Comparison of ENCODE assay signal across 11 mouse cellular contexts in the genomic region with DNA sequence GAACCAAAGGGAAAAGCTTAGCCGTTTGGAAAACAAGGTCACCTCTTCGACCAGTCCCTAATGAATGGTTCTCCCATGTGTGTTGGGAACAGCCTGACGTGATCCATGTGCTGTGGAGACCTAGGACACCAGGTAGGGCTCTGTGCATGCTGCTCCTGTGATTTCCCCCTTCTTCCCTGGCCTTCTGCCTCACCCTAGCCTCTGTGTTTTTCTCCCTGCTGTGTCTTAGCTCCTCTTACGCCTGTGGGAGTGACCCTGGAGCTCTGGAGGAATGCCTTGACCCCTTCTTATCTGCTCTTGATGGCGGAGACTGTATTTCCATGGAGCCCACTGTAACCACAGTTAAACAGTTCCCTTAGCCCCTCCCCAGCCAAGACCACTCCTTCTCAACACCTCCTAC. TPM values are rescaled to one million over a fixed set of nuclear protein-coding genes. Genes with fewer than 3 reads are reported as not detected.
DNase-seq lines count a peak whose midpoint lies in the region; ATAC-seq and TF ChIP-seq lines count a peak whose summit lies in the region.
"Had no signal": no experiment of that assay in that cellular context is flagged by ENCODE, and none has a peak within 500 bp of the region (broad histone marks: within the 10 kb centered on the region; RNA-seq: fewer than 3 reads in every experiment).

No protein-coding gene starts in this region.

- no peak overlapping the region for H3K27ac ChIP-seq in heart, embryonic 16.5 days (ENCODE audit: low read length)
- no peak overlapping the region for H3K27ac ChIP-seq in lung, embryonic 16.5 days (ENCODE audit: low read length)
- H3K27ac ChIP-seq in hindbrain, embryonic 12.5 days, result no peak overlapping the region
- no peak overlapping the region for H3K27ac ChIP-seq in hindbrain, postnatal 0 days
- H3K27ac ChIP-seq: limb, embryonic 12.5 days had no signal

- H3K9ac ChIP-seq in heart, embryonic 16.5 days (ENCODE audit: low read length), result no peak overlapping the region
- H3K9ac ChIP-seq in lung, embryonic 16.5 days (ENCODE audit: low read length), result no peak overlapping the region
- no peak overlapping the region for H3K9ac ChIP-seq in hindbrain, embryonic 12.5 days
- no peak overlapping the region for H3K9ac ChIP-seq in hindbrain, postnatal 0 days (replicated peaks; ENCODE audit: low read length)
- H3K9ac ChIP-seq: limb, embryonic 12.5 days had no signal

- peaks cover 6% of the 10 kb centered on the region; the same call in 1 of the 2 replicates for H3K4me1 ChIP-seq in heart, embryonic 16.5 days (ENCODE audit: control insufficient read depth, insufficient read depth, low read length)
- peaks cover 4% of the 10 kb centered on the region for H3K4me1 ChIP-seq in lung, embryonic 16.5 days (replicated peaks; ENCODE audit: control insufficient read depth, insufficient read depth, low read length)
- no peaks in the 10 kb centered on the region for H3K4me1 ChIP-seq in hindbrain, embryonic 12.5 days
- no peaks in the 10 kb centered on the region for H3K4me1 ChIP-seq in hindbrain, postnatal 0 days (ENCODE audit: insufficient read depth, low read length)
- H3K4me1 ChIP-seq: limb, embryonic 12.5 days had no signal

- WGBS in heart, embryonic 16.5 days, result 40% methylated on average over 5 of the region's 5 CpGs
- 37% methylated on average over 5 of the region's 5 CpGs for WGBS in lung, embryonic 16.5 days
- WGBS in hindbrain, embryonic 12.5 days, result 81% methylated on average over 5 of the region's 5 CpGs
- WGBS in hindbrain, postnatal 0 days, result 72% methylated on average over 5 of the region's 5 CpGs

- H3K4me3 ChIP-seq in heart, embryonic 16.5 days (ENCODE audit: low read length), result no peak overlapping the region
- H3K4me3 ChIP-seq in lung, embryonic 16.5 days (ENCODE audit: low read length), result no peak overlapping the region
- H3K4me3 ChIP-seq in hindbrain, embryonic 12.5 days, result no peak overlapping the region
- H3K4me3 ChIP-seq in hindbrain, postnatal 0 days (ENCODE audit: low read length), result no peak overlapping the region
- H3K4me3 ChIP-seq: limb, embryonic 12.5 days had no signal

- no peak for DNase-seq in heart, adult 8-10 months (ENCODE audit: low spot score)
- DNase-seq in lung, postnatal 10 days, result no peak
- DNase-seq in hindbrain, postnatal 0 days (ENCODE audit: low spot score), result no peak
- DNase-seq in layer of hippocampus, postnatal 14 days (ENCODE audit: low spot score in 2 of 2), result no peak
- DNase-seq: right cerebral cortex, postnatal 25 days; thymus, adult 18-20 months had no signal

- H3K4me2 ChIP-seq in heart, embryonic 16.5 days (ENCODE audit: low read depth, low read length), result peak overlapping the region; percentile 28; the same call in 1 of the 2 replicates
- H3K4me2 ChIP-seq in lung, embryonic 16.5 days (ENCODE audit: low read depth, low read length), result peak overlapping the region; percentile 27; the same call in 1 of the 2 replicates
- no peak overlapping the region for H3K4me2 ChIP-seq in hindbrain, embryonic 12.5 days (replicated peaks)
- no peak overlapping the region for H3K4me2 ChIP-seq in hindbrain, postnatal 0 days (ENCODE audit: low read depth, low read length)
- H3K4me2 ChIP-seq: limb, embryonic 12.5 days had no signal

- H3K36me3 ChIP-seq in heart, embryonic 16.5 days (ENCODE audit: control insufficient read depth, insufficient read depth), result no peaks in the 10 kb centered on the region
- H3K36me3 ChIP-seq in lung, embryonic 16.5 days (ENCODE audit: control insufficient read depth, insufficient read depth, low read length), result no peaks in the 10 kb centered on the region
- no peaks in the 10 kb centered on the region for H3K36me3 ChIP-seq in hindbrain, embryonic 12.5 days
- H3K36me3 ChIP-seq in hindbrain, postnatal 0 days (ENCODE audit: insufficient read depth, low read length), result no peaks in the 10 kb centered on the region
- H3K36me3 ChIP-seq: limb, embryonic 12.5 days had no signal

- peak; percentile 45; the same call in 1 of the 2 replicates for ATAC-seq in heart, embryonic 16.5 days (replicated peaks; ENCODE audit: extremely low read depth, insufficient read depth, low FRiP score)
- peak; percentile 45 for ATAC-seq in lung, embryonic 16.5 days (ENCODE audit: low read depth)
- peak; percentile 40; the same call in 1 of the 2 replicates for ATAC-seq in hindbrain, embryonic 12.5 days (ENCODE audit: low FRiP score)
- 0 out of 2 replicates have a peak, but pooled peaks have one; percentile 24 for ATAC-seq in hindbrain, postnatal 0 days
- ATAC-seq in erythroid progenitor cell, adult 5-6 weeks (replicated peaks; ENCODE audit: low FRiP score, poor library complexity, severe bottlenecking), result no peak

- TF ChIP-seq CTCF in hindbrain, postnatal 0 days (IDR thresholded peaks at IDR 0.05; ENCODE audit: low read depth), result no peak

- H3K9me3 ChIP-seq in heart, embryonic 16.5 days (replicated peaks; ENCODE audit: control insufficient read depth, low read length), result no peaks in the 10 kb centered on the region
- no peaks in the 10 kb centered on the region for H3K9me3 ChIP-seq in lung, embryonic 16.5 days (ENCODE audit: control insufficient read depth, low read length)
- no peaks in the 10 kb centered on the region for H3K9me3 ChIP-seq in hindbrain, embryonic 12.5 days (replicated peaks)
- H3K9me3 ChIP-seq in hindbrain, postnatal 0 days (ENCODE audit: low read length), result no peaks in the 10 kb centered on the region
- H3K9me3 ChIP-seq: limb, embryonic 12.5 days had no signal

- H3K27me3 ChIP-seq in heart, embryonic 16.5 days (ENCODE audit: control insufficient read depth, insufficient read depth, low read length), result peaks cover 4% of the 10 kb centered on the region; the same call in 1 of the 2 replicates
- H3K27me3 ChIP-seq in lung, embryonic 16.5 days (ENCODE audit: control insufficient read depth, insufficient read depth, low read depth, low read length), result no peaks in the 10 kb centered on the region
- H3K27me3 ChIP-seq in hindbrain, embryonic 12.5 days, result no peaks in the 10 kb centered on the region
- no peaks in the 10 kb centered on the region for H3K27me3 ChIP-seq in hindbrain, postnatal 0 days (ENCODE audit: insufficient read depth, low read length)
- H3K27me3 ChIP-seq: limb, embryonic 12.5 days had no signal

RNA-seq across cellular contexts. Expression of gene Col4a4, which starts 31.8 kb away (rescaled TPM):
- polyA plus RNA-seq in heart, embryonic 16.5 days (2015; fragmentation: Nextera tagmentation; extraction: Ambion mirVana), result 0.67 and 1.4 TPM in 2 replicates
- 1 to 10 TPM; 2.5 to 4.7 (median 4.3) TPM for total RNA-seq in heart, adult 8-10 months (2022)
- polyA plus RNA-seq in lung, embryonic 16.5 days (2015; fragmentation: Nextera tagmentation; extraction: Ambion mirVana), result 11.9 and 13.1 TPM in 2 replicates
- 0.25 and 0.26 TPM in 2 replicates for polyA plus RNA-seq in hindbrain, embryonic 12.5 days (2016; fragmentation: Nextera tagmentation; extraction: Ambion mirVana)
- 0.42 and 0.61 TPM in 2 replicates for total RNA-seq in hindbrain, postnatal 0 days (2014; rRNA removed)
- 0.40 and 0.61 TPM in 2 replicates for polyA plus RNA-seq in hindbrain, postnatal 0 days (2015; fragmentation: Nextera tagmentation; extraction: Ambion mirVana)
- 1 to 10 TPM in 1 of 2 experiments, under 1 TPM in 1; 0.74 to 1.5 TPM for total RNA-seq in layer of hippocampus, postnatal 14 days (2021)
- total RNA-seq in erythroid progenitor cell, adult 5-6 weeks (2015; ENCODE audit: low replicate concordance), result not detected in 2 replicates
- total RNA-seq in erythroid progenitor cell, adult 5-6 weeks (2017; ENCODE audit: low replicate concordance), result not detected in 2 replicates

RNA-seq across cellular contexts. Expression of gene Col4a3, which starts 31.8 kb away (rescaled TPM):
- 0.59 and 0.95 TPM in 2 replicates for polyA plus RNA-seq in heart, embryonic 16.5 days (2015; fragmentation: Nextera tagmentation; extraction: Ambion mirVana)
- total RNA-seq in heart, adult 8-10 months (2022), result 1 to 10 TPM in 2 of 4 experiments, under 1 TPM in 2; 0.73 to 1.5 (median 1.00) TPM
- 7.0 and 7.1 TPM in 2 replicates for polyA plus RNA-seq in lung, embryonic 16.5 days (2015; fragmentation: Nextera tagmentation; extraction: Ambion mirVana)
- 0.14 and 0.26 TPM in 2 replicates for polyA plus RNA-seq in hindbrain, embryonic 12.5 days (2016; fragmentation: Nextera tagmentation; extraction: Ambion mirVana)
- total RNA-seq in hindbrain, postnatal 0 days (2014; rRNA removed), result 0.29 and 0.94 TPM in 2 replicates
- polyA plus RNA-seq in hindbrain, postnatal 0 days (2015; fragmentation: Nextera tagmentation; extraction: Ambion mirVana), result 0.71 and 0.79 TPM in 2 replicates
- total RNA-seq in layer of hippocampus, postnatal 14 days (2021), result 1 to 10 TPM in 1 of 2 experiments, under 1 TPM in 1; 0.38 to 1.2 TPM
- total RNA-seq in erythroid progenitor cell, adult 5-6 weeks (2015; ENCODE audit: low replicate concordance), result not detected in 2 replicates
- total RNA-seq in erythroid progenitor cell, adult 5-6 weeks (2017; ENCODE audit: low replicate concordance), result not detected in 2 replicates

Comparison
In these comparisons a context has a peak if more than half of its experiments do, and no peak if none do; other contexts are left out.
1. H3K4me2 ChIP-seq: peak in heart, embryonic 16.5 days (single experiment) and lung, embryonic 16.5 days (single experiment); none in hindbrain, embryonic 12.5 days (single experiment) and hindbrain, postnatal 0 days (single experiment).